Mouse (Mus musculus) megakaryocyte, embryonic 14.5 days (primary cell): Measurements from ENCODE around the gene Psmb1. TPM values are rescaled to one million over a fixed set of nuclear protein-coding genes. Genes with fewer than 3 reads are reported as not detected.
"Not testable (repeated sequence)": the region's sequence is repeated elsewhere in the genome, so short reads cannot be mapped to it uniquely, and the experiment has no call there.

Experiments used
- H3K27me3 ChIP-seq: replicated peaks from 2 replicates; pipeline ENCODE3; 2012; ENCODE audit warnings: inconsistent platforms
- H3K36me3 ChIP-seq: replicated peaks from 2 replicates; pipeline ENCODE3; 2012; ENCODE audit warnings: low read length, inconsistent platforms, mixed read lengths
- H3K4me1 ChIP-seq: 2 replicates; pipeline ENCODE4 v1.6.1; 2012; ENCODE audit warnings: inconsistent platforms
- H3K4me3 ChIP-seq: replicated peaks from 2 replicates; pipeline ENCODE3; 2012; ENCODE audit warnings: moderate library complexity, mild to moderate bottlenecking, inconsistent platforms
- H3K9me3 ChIP-seq: 2 replicates; pipeline ENCODE4 v1.6.1; 2012; ENCODE audit warnings: inconsistent platforms
- FLI1 ChIP-seq: IDR thresholded peaks from 2 replicates; pipeline ENCODE4 v1.6.1; 2012; ENCODE audit warnings: low read length, inconsistent platforms, mixed read lengths
- GATA1 ChIP-seq: IDR thresholded peaks from 3 replicates; pipeline ENCODE4 v1.6.1; 2012; ENCODE audit warnings: mixed read lengths, low read length, inconsistent platforms, borderline replicate concordance
- polyA plus RNA-seq: library from polyadenylated mRNA; stranded (reverse); fragments of >175 nt; gene quantifications from 2 replicates; pipeline ENCODE4 v1.2.3, GENCODE M21; 2012; ENCODE audit warnings: low replicate concordance; ENCODE audit not compliant: insufficient read depth

The Psmb1 gene
- polyA plus RNA-seq, 1 experiment, result 35.6 TPM

GRCm38 (mm10) chr17:15467669-15468068, 31.9 kb downstream of the Psmb1 start:
- no peak for TF ChIP-seq FLI1
- no peak for TF ChIP-seq GATA1
- Histone ChIP-seq H3K4me3 (no peak overlapping the region), H3K9me3 (no peaks in the 10 kb centered on the region), H3K27me3 (no peaks in the 10 kb centered on the region), H3K36me3 (peaks cover 26% of the 10 kb centered on the region), H3K4me1 (peaks cover 15% of the 10 kb centered on the region)

GRCm38 (mm10) chr17:15461921-15462495, 37.5 kb downstream of the Psmb1 start:
- no peaks in the 10 kb centered on the region for H3K36me3 ChIP-seq
- TF ChIP-seq GATA1, result no peak
- no peak for TF ChIP-seq FLI1
- H3K4me1 ChIP-seq, result peaks cover 30% of the 10 kb centered on the region
- H3K4me3 ChIP-seq, result peak overlapping the region; percentile 31
- H3K9me3 ChIP-seq, result peaks cover 6% of the 10 kb centered on the region
- H3K27me3 ChIP-seq, result peaks cover 1% of the 10 kb centered on the region

- peaks cover 6% of the 10 kb centered on the region for H3K9me3 ChIP-seq
- H3K4me1 ChIP-seq, result peaks cover 44% of the 10 kb centered on the region
- H3K27me3 ChIP-seq, result peaks cover 1% of the 10 kb centered on the region
- no peaks in the 10 kb centered on the region for H3K36me3 ChIP-seq
- TF ChIP-seq GATA1, result no peak
- H3K4me3 ChIP-seq, result no peak overlapping the region
Observed at GRCm38 (mm10) chr17:15459761-15460160, 39.8 kb downstream of the Psmb1 start.

- peaks cover 41% of the 10 kb centered on the region for H3K4me1 ChIP-seq
- H3K4me3 ChIP-seq, result no peak overlapping the region
- H3K27me3 ChIP-seq, result peaks cover 7% of the 10 kb centered on the region
- H3K9me3 ChIP-seq, result peaks cover 6% of the 10 kb centered on the region
- TF ChIP-seq FLI1, result no peak
- no peak for TF ChIP-seq GATA1
- no peaks in the 10 kb centered on the region for H3K36me3 ChIP-seq
Observed at GRCm38 (mm10) chr17:15456595-15456994, 43.0 kb downstream of the Psmb1 start.

- TF ChIP-seq FLI1 (no peak), GATA1 (no peak)
- Histone ChIP-seq H3K4me1 (peaks cover 39% of the 10 kb centered on the region), H3K4me3 (no peak overlapping the region), H3K9me3 (peaks cover 4% of the 10 kb centered on the region), H3K36me3 (no peaks in the 10 kb centered on the region), H3K27me3 (peaks cover 7% of the 10 kb centered on the region)
Observed at GRCm38 (mm10) chr17:15455203-15455602, 44.3 kb downstream of the Psmb1 start.

GRCm38 (mm10) chr17:15449606-15450005, 49.9 kb downstream of the Psmb1 start:
- H3K9me3 ChIP-seq, result no peaks in the 10 kb centered on the region
- peaks cover 37% of the 10 kb centered on the region for H3K27me3 ChIP-seq
- H3K4me3 ChIP-seq, result no peak overlapping the region
- no peak for TF ChIP-seq FLI1
- TF ChIP-seq GATA1, result no peak
- no peaks in the 10 kb centered on the region for H3K36me3 ChIP-seq
- peaks cover 22% of the 10 kb centered on the region for H3K4me1 ChIP-seq

- not testable (repeated sequence) for H3K36me3 ChIP-seq, H3K4me3 ChIP-seq, H3K9me3 ChIP-seq
- Histone ChIP-seq H3K27me3 (peaks cover 41% of the 10 kb centered on the region), H3K4me1 (peaks cover 19% of the 10 kb centered on the region)
Observed at GRCm38 (mm10) chr17:15449144-15449543, 50.4 kb downstream of the Psmb1 start.

GRCm38 (mm10) chr17:15447831-15448230, 51.7 kb downstream of the Psmb1 start:
- peaks cover 37% of the 10 kb centered on the region for H3K27me3 ChIP-seq
- H3K4me1 ChIP-seq, result peaks cover 12% of the 10 kb centered on the region; the same call in 1 of the 2 replicates
- TF ChIP-seq GATA1 (no peak), FLI1 (no peak)
- H3K4me3 ChIP-seq, result no peak overlapping the region
- H3K36me3 ChIP-seq, result no peaks in the 10 kb centered on the region
- no peaks in the 10 kb centered on the region for H3K9me3 ChIP-seq

GRCm38 (mm10) chr17:15445421-15445820, 54.1 kb downstream of the Psmb1 start:
- TF ChIP-seq GATA1, result no peak
- no peak for TF ChIP-seq FLI1
- no peak overlapping the region for H3K4me3 ChIP-seq
- H3K4me1 ChIP-seq, result peaks cover 27% of the 10 kb centered on the region
- H3K27me3 ChIP-seq, result peaks cover 37% of the 10 kb centered on the region
- no peaks in the 10 kb centered on the region for H3K36me3 ChIP-seq
- H3K9me3 ChIP-seq, result no peaks in the 10 kb centered on the region

GRCm38 (mm10) chr17:15440463-15441121, 59.0 kb downstream of the Psmb1 start:
- Histone ChIP-seq H3K4me1 (peaks cover 41% of the 10 kb centered on the region), H3K9me3 (no peaks in the 10 kb centered on the region), H3K36me3 (no peaks in the 10 kb centered on the region), H3K4me3 (peak overlapping the region; percentile 73), H3K27me3 (peaks cover 15% of the 10 kb centered on the region)
- TF ChIP-seq FLI1 (no peak), GATA1 (no peak)

GRCm38 (mm10) chr17:15440067-15440462, 59.5 kb downstream of the Psmb1 start:
- Histone ChIP-seq H3K36me3 (no peaks in the 10 kb centered on the region), H3K4me3 (peak overlapping the region; percentile 73), H3K9me3 (no peaks in the 10 kb centered on the region), H3K27me3 (peaks cover 12% of the 10 kb centered on the region), H3K4me1 (peaks cover 40% of the 10 kb centered on the region)
- no peak for TF ChIP-seq GATA1
- TF ChIP-seq FLI1, result no peak
